Mouse (Mus musculus): ENCODE results near the gene Mtmr4.

GRCm38 (mm10) chr11:87597061-87597460, 5.1 kb downstream of the Mtmr4 start:
- no peak for TF ChIP-seq GATA1 (IDR thresholded peaks at IDR 0.05; ENCODE audit: borderline replicate concordance, low read length)
- no peak for TF ChIP-seq FLI1 (IDR thresholded peaks at IDR 0.05; ENCODE audit: low read length)

All from megakaryocyte, embryonic 14.5 days (primary cell).